In genomic region chr4:154137139-154137538, GRCm38 (mm10) we compare ENCODE assay signal across 22 mouse cellular contexts. TPM values are rescaled to one million over a fixed set of nuclear protein-coding genes. Genes with fewer than 3 reads are reported as not detected.
DNase-seq lines count a peak whose midpoint lies in the region; ATAC-seq lines count a peak whose summit lies in the region.
"Had no signal": no experiment of that assay in that cellular context is flagged by ENCODE, and none has a peak within 500 bp of the region (broad histone marks: within the 10 kb centered on the region; RNA-seq: fewer than 3 reads in every experiment).

No protein-coding gene starts in this region.

- ATAC-seq in CD4-positive, CD25-positive, alpha-beta regulatory T cell, adult 4 months: peak; percentile 22
- no peak for ATAC-seq in inflammation-experienced regulatory T-cells, adult 6 months
- ATAC-seq in midbrain, embryonic 16.5 days: no peak
- ATAC-seq: activated CD4-positive, CD25-positive, alpha-beta regulatory T cell, adult 4 months; forebrain, embryonic 14.5 days; forebrain, embryonic 16.5 days; Patski had no signal

- H3K9ac ChIP-seq in midbrain, embryonic 16.5 days (ENCODE audit: low read depth, low read length): no peak overlapping the region
- H3K9ac ChIP-seq: embryonic facial prominence, embryonic 12.5 days; forebrain, embryonic 12.5 days had no signal

- H3K36me3 ChIP-seq in midbrain, embryonic 16.5 days (ENCODE audit: control insufficient read depth, insufficient read depth, low read length): no peaks in the 10 kb centered on the region
- H3K36me3 ChIP-seq: embryonic facial prominence, embryonic 10.5 days; embryonic facial prominence, embryonic 12.5 days; forebrain, embryonic 12.5 days; G1E had no signal

- no peak overlapping the region for H3K4me3 ChIP-seq in midbrain, embryonic 16.5 days (ENCODE audit: low read depth, low read length)
- H3K4me3 ChIP-seq: embryonic facial prominence, embryonic 10.5 days; embryonic facial prominence, embryonic 12.5 days; forebrain, embryonic 12.5 days had no signal

- H3K4me1 ChIP-seq in midbrain, embryonic 16.5 days (ENCODE audit: control insufficient read depth, insufficient read depth, low read length): peaks cover 21% of the 10 kb centered on the region

- 75% methylated on average over 5 of the region's 5 CpGs for WGBS in midbrain, embryonic 16.5 days

- H3K9me3 ChIP-seq in midbrain, embryonic 16.5 days (replicated peaks; ENCODE audit: control insufficient read depth, low read length, poor library complexity, severe bottlenecking): no peaks in the 10 kb centered on the region
- H3K9me3 ChIP-seq: embryonic facial prominence, embryonic 10.5 days; embryonic facial prominence, embryonic 12.5 days; forebrain, embryonic 12.5 days had no signal

- no peak overlapping the region for H3K27ac ChIP-seq in midbrain, embryonic 16.5 days (ENCODE audit: low read length)
- H3K27ac ChIP-seq: embryonic facial prominence, embryonic 10.5 days; embryonic facial prominence, embryonic 12.5 days; forebrain, embryonic 12.5 days had no signal

- no peak overlapping the region for H3K4me2 ChIP-seq in midbrain, embryonic 16.5 days (ENCODE audit: low read length)
- H3K4me2 ChIP-seq: embryonic facial prominence, embryonic 12.5 days; forebrain, embryonic 12.5 days had no signal

- peak; percentile 48 for DNase-seq in CD4-positive helper T cell, adult 2 months (ENCODE audit: low read depth, low spot score)
- peak; percentile 78 for DNase-seq in induced T-regulatory cell, adult 2 months (ENCODE audit: low read depth)
- DNase-seq in lung, postnatal 14 days: no peak
- DNase-seq: adrenal gland, adult 8-10 months; adrenal gland, postnatal 14 days; adrenal gland, postnatal 36 days; B cell, adult 2 months; cerebellum, adult 11-12 months; cerebellum, adult 2 months; cerebellum, postnatal 10 days; cerebellum, postnatal 25 days had no signal

- peaks cover 43% of the 10 kb centered on the region for H3K27me3 ChIP-seq in midbrain, embryonic 16.5 days (ENCODE audit: control insufficient read depth, insufficient read depth, low read depth, low read length)

RNA-seq across cellular contexts. Expression of gene Trp73, which starts 2.9 kb away (rescaled TPM):
- polyA plus RNA-seq in CD4-positive, CD25-positive, alpha-beta regulatory T cell, adult 4 months (2017; shearing (Covaris generic)): not detected
- polyA plus RNA-seq in inflammation-experienced regulatory T-cells, adult 6 months (2017; shearing (Covaris generic)): under 1 TPM in 1 of 3 experiments, not detected in 2; 0.34 TPM
- polyA plus RNA-seq in midbrain, embryonic 16.5 days (2015; fragmentation: Nextera tagmentation; extraction: Ambion mirVana): 0.90 and 1.1 TPM in 2 replicates
- polyA plus RNA-seq: activated CD4-positive, CD25-positive, alpha-beta regulatory T cell, adult 4 months; G1E had no signal

RNA-seq across cellular contexts. Expression of gene Wrap73, which starts 5.0 kb away (rescaled TPM):
- 10 to 100 TPM; 27.0 to 28.9 TPM for polyA plus RNA-seq in CD4-positive, CD25-positive, alpha-beta regulatory T cell, adult 4 months (2017; shearing (Covaris generic))
- polyA plus RNA-seq in inflammation-experienced regulatory T-cells, adult 6 months (2017; shearing (Covaris generic)): 10 to 100 TPM; 24.9 to 35.1 (median 30.7) TPM
- polyA plus RNA-seq in midbrain, embryonic 16.5 days (2015; fragmentation: Nextera tagmentation; extraction: Ambion mirVana): 43.5 and 45.6 TPM in 2 replicates

RNA-seq across cellular contexts. Expression of gene Tprgl, which starts 23.3 kb away (rescaled TPM):
- polyA plus RNA-seq in CD4-positive, CD25-positive, alpha-beta regulatory T cell, adult 4 months (2017; shearing (Covaris generic)): 10 to 100 TPM; 11.4 to 28.4 TPM
- 10 to 100 TPM; 21.9 to 30.4 (median 25.3) TPM for polyA plus RNA-seq in inflammation-experienced regulatory T-cells, adult 6 months (2017; shearing (Covaris generic))
- polyA plus RNA-seq in midbrain, embryonic 16.5 days (2015; fragmentation: Nextera tagmentation; extraction: Ambion mirVana): 214 and 223 TPM in 2 replicates

RNA-seq across cellular contexts. Expression of gene Megf6, which starts 33.4 kb away (rescaled TPM):
- not detected for polyA plus RNA-seq in CD4-positive, CD25-positive, alpha-beta regulatory T cell, adult 4 months (2017; shearing (Covaris generic))
- polyA plus RNA-seq in inflammation-experienced regulatory T-cells, adult 6 months (2017; shearing (Covaris generic)): not detected
- polyA plus RNA-seq in midbrain, embryonic 16.5 days (2015; fragmentation: Nextera tagmentation; extraction: Ambion mirVana): 9.3 and 10.6 TPM in 2 replicates
- polyA plus RNA-seq: activated CD4-positive, CD25-positive, alpha-beta regulatory T cell, adult 4 months had no signal
